In the genomic region with DNA sequence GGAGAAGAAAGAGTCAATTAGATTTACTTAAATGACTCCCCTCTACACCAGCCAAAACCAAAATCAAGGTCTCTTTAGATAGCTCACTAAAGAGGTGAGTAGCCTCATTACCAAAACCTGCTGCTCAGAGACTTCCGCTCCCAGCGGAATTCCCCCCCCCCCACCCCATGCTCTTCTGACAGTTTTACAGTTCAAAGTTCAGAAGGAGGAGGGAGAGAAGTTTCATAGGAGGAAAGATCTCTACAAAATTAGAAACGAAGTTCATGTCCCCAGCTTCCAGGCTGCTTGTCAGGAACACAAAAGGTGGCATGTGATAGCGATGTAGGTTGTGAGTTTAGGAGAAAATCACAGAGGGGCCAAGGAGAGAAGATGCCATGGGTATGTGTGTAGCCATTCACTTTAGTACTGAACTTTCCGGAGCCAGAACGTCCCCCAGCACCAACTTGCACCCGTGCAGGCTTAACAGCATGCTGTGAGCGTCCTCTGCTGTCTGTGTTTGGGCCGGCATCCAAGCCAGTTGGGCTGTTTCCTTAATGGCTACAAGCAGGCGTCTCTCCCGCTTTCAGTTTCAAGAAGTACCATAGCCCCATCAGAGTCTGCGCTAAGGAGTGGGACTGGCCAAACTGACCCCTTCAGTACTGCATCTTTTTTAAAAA, we compare ENCODE assay signal across 8 mouse cellular contexts.
A peak's percentile ranks its signal among the peaks of the same experiment; 100 is the strongest.
DNase-seq lines count a peak whose midpoint lies in the region; ATAC-seq and TF ChIP-seq lines count a peak whose summit lies in the region.

No protein-coding gene starts in this region.

- H3K4me3 ChIP-seq in forebrain, embryonic 11.5 days (ENCODE audit: low read depth, low read length) = peak overlapping the region; percentile 43
- peak overlapping the region; percentile 59 for H3K4me3 ChIP-seq in heart, embryonic 16.5 days (ENCODE audit: low read length)
- H3K4me3 ChIP-seq in liver, embryonic 13.5 days (replicated peaks) = peak overlapping the region; percentile 52
- H3K4me3 ChIP-seq in stomach, embryonic 14.5 days (ENCODE audit: low read depth, low read length) = peak overlapping the region; percentile 39

- peak overlapping the region; percentile 57 for H3K9ac ChIP-seq in forebrain, embryonic 11.5 days (ENCODE audit: low read length)
- peak overlapping the region; percentile 62 for H3K9ac ChIP-seq in heart, embryonic 16.5 days (ENCODE audit: low read length)
- peak overlapping the region; percentile 50; the same call in 1 of the 2 replicates for H3K9ac ChIP-seq in liver, embryonic 13.5 days
- peak overlapping the region; percentile 22 for H3K9ac ChIP-seq in stomach, embryonic 14.5 days (replicated peaks; ENCODE audit: low read depth, low read length)

- TF ChIP-seq POLR2A in brain, embryonic 14.5 days (IDR thresholded peaks at IDR 0.05; ENCODE audit: borderline replicate concordance, extremely low read depth, insufficient read depth, insufficient read length, poor library complexity, severe bottlenecking) = no peak

- H3K4me2 ChIP-seq in forebrain, embryonic 11.5 days (ENCODE audit: low read depth, low read length, severe bottlenecking) = peak overlapping the region; percentile 83
- peak overlapping the region; percentile 82 for H3K4me2 ChIP-seq in heart, embryonic 16.5 days (ENCODE audit: low read depth, low read length)
- peak overlapping the region; percentile 70 for H3K4me2 ChIP-seq in liver, embryonic 13.5 days
- peak overlapping the region; percentile 60 for H3K4me2 ChIP-seq in stomach, embryonic 14.5 days (replicated peaks; ENCODE audit: low read depth, low read length)

- peak; percentile 99 for TF ChIP-seq CTCF in brain, embryonic 14.5 days (IDR thresholded peaks at IDR 0.05; ENCODE audit: borderline replicate concordance, extremely low read depth, insufficient read depth, insufficient read length)

- 0 out of 2 replicates have a peak, but pooled peaks cover 2% of the 10 kb centered on the region for H3K4me1 ChIP-seq in forebrain, embryonic 11.5 days (replicated peaks; ENCODE audit: control insufficient read depth, insufficient read depth, low read length)
- H3K4me1 ChIP-seq in heart, embryonic 16.5 days (ENCODE audit: control insufficient read depth, insufficient read depth, low read length) = peaks cover 10% of the 10 kb centered on the region
- H3K4me1 ChIP-seq in liver, embryonic 13.5 days (replicated peaks) = peaks cover 12% of the 10 kb centered on the region
- peaks cover 3% of the 10 kb centered on the region; the same call in 1 of the 2 replicates for H3K4me1 ChIP-seq in stomach, embryonic 14.5 days (ENCODE audit: control insufficient read depth, insufficient read depth, low read length)

- no peaks in the 10 kb centered on the region for H3K27me3 ChIP-seq in forebrain, embryonic 11.5 days (ENCODE audit: control insufficient read depth, insufficient read depth, low read length)
- no peaks in the 10 kb centered on the region for H3K27me3 ChIP-seq in heart, embryonic 16.5 days (ENCODE audit: control insufficient read depth, insufficient read depth, low read length)
- H3K27me3 ChIP-seq in liver, embryonic 13.5 days = no peaks in the 10 kb centered on the region
- no peaks in the 10 kb centered on the region for H3K27me3 ChIP-seq in stomach, embryonic 14.5 days (ENCODE audit: control insufficient read depth, insufficient read depth, low read length)

- H3K9me3 ChIP-seq in forebrain, embryonic 11.5 days (ENCODE audit: control insufficient read depth, low read length) = no peaks in the 10 kb centered on the region
- H3K9me3 ChIP-seq in heart, embryonic 16.5 days (replicated peaks; ENCODE audit: control insufficient read depth, low read length) = no peaks in the 10 kb centered on the region; the same call in 1 of the 2 replicates
- no peaks in the 10 kb centered on the region for H3K9me3 ChIP-seq in liver, embryonic 13.5 days (replicated peaks)
- no peaks in the 10 kb centered on the region for H3K9me3 ChIP-seq in stomach, embryonic 14.5 days (ENCODE audit: control insufficient read depth, low read depth, low read length)

- 8% methylated on average over 12 of the region's 12 CpGs for WGBS in forebrain, embryonic 11.5 days
- 3% methylated on average over 12 of the region's 12 CpGs for WGBS in heart, embryonic 16.5 days
- WGBS in liver, embryonic 13.5 days (ENCODE audit: insufficient replicate concordance) = 4% methylated on average over 12 of the region's 12 CpGs
- WGBS in stomach, embryonic 14.5 days = 3% methylated on average over 12 of the region's 12 CpGs

- no peak overlapping the region for H3K27ac ChIP-seq in forebrain, embryonic 11.5 days (ENCODE audit: low read depth, low read length)
- peak overlapping the region; percentile 77 for H3K27ac ChIP-seq in heart, embryonic 16.5 days (ENCODE audit: low read length)
- H3K27ac ChIP-seq in liver, embryonic 13.5 days = no peak overlapping the region
- H3K27ac ChIP-seq in stomach, embryonic 14.5 days (ENCODE audit: low read length) = peak overlapping the region; percentile 75

- peak; percentile 86 for DNase-seq in CD4-positive helper T cell, adult 2 months (ENCODE audit: low read depth, low spot score)
- peak; percentile 96 for DNase-seq in brain, embryonic 14.5 days (ENCODE audit: low read depth)
- DNase-seq in forebrain, embryonic 11.5 days (ENCODE audit: low spot score) = peak; percentile 88
- DNase-seq in kidney, postnatal 25 days = peak; percentile 92 to 93
- peak; percentile 39 for DNase-seq in liver, embryonic 13.5 days
- peak; percentile 79 to 85 for DNase-seq in natural killer cell, adult 2 months (ENCODE audit: low spot score in 2 of 2)

- H3K36me3 ChIP-seq in forebrain, embryonic 11.5 days (ENCODE audit: control insufficient read depth, insufficient read depth, low read length) = no peaks in the 10 kb centered on the region
- H3K36me3 ChIP-seq in heart, embryonic 16.5 days (ENCODE audit: control insufficient read depth, insufficient read depth) = no peaks in the 10 kb centered on the region
- no peaks in the 10 kb centered on the region for H3K36me3 ChIP-seq in liver, embryonic 13.5 days
- H3K36me3 ChIP-seq in stomach, embryonic 14.5 days (ENCODE audit: control insufficient read depth, insufficient read depth, low read length) = no peaks in the 10 kb centered on the region

- ATAC-seq in forebrain, embryonic 11.5 days (replicated peaks; ENCODE audit: low FRiP score) = peak; percentile 85
- ATAC-seq in heart, embryonic 16.5 days (replicated peaks; ENCODE audit: extremely low read depth, insufficient read depth, low FRiP score) = peak; percentile 68
- peak; percentile 63 for ATAC-seq in liver, embryonic 13.5 days (ENCODE audit: low read depth)
- peak; percentile 80 for ATAC-seq in stomach, embryonic 14.5 days (ENCODE audit: insufficient number of reproducible peaks, insufficient read depth, low FRiP score, low read depth)

Comparison
In these comparisons a context has a peak if more than half of its experiments do, and no peak if none do; other contexts are left out.
1. DNase-seq: peak in every context shown above with its lines; median percentile 96 in brain, embryonic 14.5 days; 92 in kidney, postnatal 25 days; 88 in forebrain, embryonic 11.5 days; 86 in CD4-positive helper T cell, adult 2 months; 82 in natural killer cell, adult 2 months; 39 in liver, embryonic 13.5 days.
2. H3K27ac ChIP-seq: peak in heart, embryonic 16.5 days (single experiment) and stomach, embryonic 14.5 days (single experiment); none in forebrain, embryonic 11.5 days (single experiment) and liver, embryonic 13.5 days (single experiment).
3. Peak in every context shown above with its lines, with median percentiles within 50 percentile points of each other: ATAC-seq, H3K4me2 ChIP-seq, H3K4me3 ChIP-seq and H3K9ac ChIP-seq.